Mouse (Mus musculus) left cerebral cortex, postnatal 10 days (tissue): ENCODE data around the gene Dlg2. TPM values are rescaled to one million over a fixed set of nuclear protein-coding genes. Genes with fewer than 3 reads are reported as not detected.

Source experiments
- DNase-seq, 2 experiments: peaks; one replicate each; pipeline ENCODE4 v3.0.0; 2021 to 2022; ENCODE audit warnings: low spot score in 2 of 2, mixed read lengths in 1 of 2; ENCODE audit errors: extremely low spot score in 1 of 2
- intact Hi-C: fragments of 180-260 bp; cut with DNase I; formaldehyde crosslinking; loops from one replicate; pipeline ENCODE4 v1.15.1; 2025
- total RNA-seq, 2 experiments: library from RNA; stranded (reverse); gene quantifications; 2 replicates each; pipeline ENCODE4 v1.2.3; 2021

The Dlg2 gene
- total RNA-seq, 2 experiments from 2014 or later: 426 to 445 TPM

GRCm38 (mm10) chr7:91893991-91894390, 1417.5 kb downstream of the Dlg2 start:
- peak in 1 of 2 experiments; percentile 13 for DNase-seq
- intact Hi-C loops: no loop called here

DNA sequence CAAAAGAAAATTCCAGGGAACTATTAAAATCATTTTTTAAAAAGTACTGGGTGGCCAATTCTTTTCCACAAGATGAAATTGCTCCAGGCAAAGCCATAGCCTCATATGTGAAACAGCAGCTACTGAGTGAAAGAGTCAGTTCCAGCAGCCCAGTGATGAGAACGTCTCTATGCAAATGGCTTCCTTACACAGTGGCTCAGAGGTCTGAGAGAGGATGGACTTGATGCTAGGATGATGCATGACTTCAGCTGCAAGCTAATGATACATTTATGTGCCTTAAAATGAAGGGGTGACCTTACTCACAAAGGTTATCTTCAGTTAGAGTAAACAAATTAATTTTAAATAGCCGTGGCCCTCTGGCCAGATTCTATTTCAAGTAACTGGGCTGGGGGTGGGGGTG, 1420.5 kb downstream of the Dlg2 start:
- DNase-seq: no peak

GRCm38 (mm10) chr7:91897509-91897908, 1421.0 kb downstream of the Dlg2 start:
- intact Hi-C loops: no loop called here

More for the DNA sequence above, 1420.5 kb downstream of the Dlg2 start:
- intact Hi-C loops: no loop called here

DNA sequence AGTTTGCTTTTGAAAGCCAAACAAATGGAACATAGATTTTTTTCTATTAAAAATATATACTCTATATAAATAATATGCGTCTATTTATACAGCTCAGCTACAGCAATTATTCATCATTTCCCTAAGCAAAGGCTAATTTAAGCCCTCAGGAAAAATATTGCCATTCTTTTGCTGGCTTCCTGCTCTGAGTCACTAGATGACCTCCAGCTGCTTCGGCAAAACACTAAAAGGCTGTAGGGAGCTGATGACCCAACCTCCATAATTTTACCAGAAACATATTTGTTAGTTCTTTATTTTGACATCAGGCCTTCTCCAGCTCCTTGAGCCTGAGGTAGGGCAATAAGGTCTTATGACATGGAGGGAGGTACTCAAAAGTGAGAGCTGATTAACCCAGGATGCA, 1426.0 kb downstream of the Dlg2 start:
- no peak for DNase-seq
- intact Hi-C loops: no loop called here

More at GRCm38 (mm10) chr7:91897509-91897908, 1421.0 kb downstream of the Dlg2 start:
- no peak for DNase-seq

DNA sequence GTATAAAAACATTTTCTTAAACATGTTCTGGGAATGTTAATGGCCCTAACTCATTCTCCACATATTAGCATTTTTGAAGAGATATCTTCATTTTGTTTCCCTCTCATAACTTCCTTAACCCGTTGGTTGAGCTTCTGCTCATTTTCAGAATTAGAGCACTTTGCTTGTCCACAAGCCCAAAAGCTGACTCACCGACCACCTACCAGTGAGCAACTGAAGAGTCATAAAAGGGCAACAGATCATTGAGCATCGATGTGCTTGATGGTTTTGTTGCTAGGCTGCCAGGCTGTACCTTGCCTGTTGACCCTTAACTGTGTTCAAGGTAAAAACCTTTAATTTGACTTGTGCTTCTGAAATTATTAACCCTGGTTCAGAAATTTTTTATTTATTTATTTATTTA, 1440.3 kb downstream of the Dlg2 start:
- no peak for DNase-seq
- intact Hi-C loops: no loop called here

DNA sequence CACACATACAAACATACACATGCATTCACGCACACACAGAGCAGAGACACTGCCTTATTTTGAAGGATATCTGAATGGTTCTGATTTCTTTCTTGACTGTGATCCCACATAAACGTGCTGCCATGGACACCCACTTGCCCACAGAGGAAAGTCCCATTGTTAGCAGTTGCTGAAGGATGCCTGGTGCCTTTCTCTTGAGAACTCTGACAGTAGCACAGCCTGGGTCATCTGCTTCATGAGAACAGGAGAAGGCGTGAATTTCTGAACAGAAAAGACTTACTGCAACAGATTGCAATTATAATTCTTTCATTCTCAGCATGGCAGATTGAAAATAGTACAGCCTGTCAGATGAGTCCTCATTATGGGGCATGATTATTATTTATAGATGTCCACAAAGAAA, 1442.6 kb downstream of the Dlg2 start:
- DNase-seq: no peak
- intact Hi-C loops: no loop called here

- no peak for DNase-seq
- intact Hi-C loops: no loop called here
Measured at GRCm38 (mm10) chr7:91919738-91920137, 1443.3 kb downstream of the Dlg2 start.

- intact Hi-C loops: no loop called here
- peak; percentile 36 for DNase-seq
Measured at GRCm38 (mm10) chr7:91934881-91935597, 1458.6 kb downstream of the Dlg2 start.

- no peak for DNase-seq
- intact Hi-C loops: no loop called here
Measured at GRCm38 (mm10) chr7:91936193-91936592, 1459.7 kb downstream of the Dlg2 start.

GRCm38 (mm10) chr7:91943224-91943623, 1466.8 kb downstream of the Dlg2 start:
- intact Hi-C loops: no loop called here

DNA sequence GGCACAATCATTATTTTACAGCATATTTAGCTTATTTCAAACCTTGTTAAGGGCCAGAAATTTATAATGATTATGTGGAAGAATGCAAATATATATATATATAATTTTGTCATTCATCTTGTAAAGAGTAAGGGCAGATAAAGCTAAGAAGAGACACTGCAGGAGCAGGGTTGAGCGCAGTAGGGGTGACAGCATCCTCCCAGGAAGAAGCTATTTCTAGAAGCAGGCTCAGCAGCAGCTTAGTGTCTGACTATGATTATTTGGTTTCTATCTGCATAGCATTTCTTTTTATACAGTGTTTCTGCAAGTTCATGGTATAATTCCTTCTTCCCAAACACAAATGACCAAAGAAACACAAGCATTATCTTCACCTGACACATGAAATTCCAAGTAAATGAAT, 1479.1 kb downstream of the Dlg2 start:
- intact Hi-C loops: no loop called here

More at GRCm38 (mm10) chr7:91943224-91943623, 1466.8 kb downstream of the Dlg2 start:
- no peak for DNase-seq

DNA sequence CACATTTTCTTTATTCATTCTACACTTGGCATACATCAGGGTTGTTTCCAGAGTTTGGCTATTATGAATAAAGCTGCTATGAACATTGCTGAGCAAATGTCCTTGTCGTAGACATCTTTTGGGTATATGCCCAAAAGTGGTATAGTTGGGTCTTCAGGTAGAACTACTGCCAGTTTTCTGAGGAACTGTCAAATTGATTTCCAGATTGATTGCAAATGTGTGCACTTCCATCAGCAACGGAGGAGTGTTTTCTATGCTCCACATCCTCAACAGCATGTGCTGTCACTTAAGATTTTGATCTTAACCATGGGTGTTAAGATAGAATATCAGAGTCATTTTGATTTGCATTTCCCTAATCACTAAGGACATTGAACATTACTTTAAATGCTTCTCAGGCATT, 1486.5 kb downstream of the Dlg2 start:
- DNase-seq: no peak
- intact Hi-C loops: no loop called here

More for the DNA sequence above, 1479.1 kb downstream of the Dlg2 start:
- DNase-seq: no peak

GRCm38 (mm10) chr7:91972970-91973369, 1496.5 kb downstream of the Dlg2 start:
- no peak for DNase-seq
- intact Hi-C loops: no loop called here

- intact Hi-C loops: no loop called here
- DNase-seq: no peak
Measured at GRCm38 (mm10) chr7:92003769-92004455, 1527.4 kb downstream of the Dlg2 start.

DNA sequence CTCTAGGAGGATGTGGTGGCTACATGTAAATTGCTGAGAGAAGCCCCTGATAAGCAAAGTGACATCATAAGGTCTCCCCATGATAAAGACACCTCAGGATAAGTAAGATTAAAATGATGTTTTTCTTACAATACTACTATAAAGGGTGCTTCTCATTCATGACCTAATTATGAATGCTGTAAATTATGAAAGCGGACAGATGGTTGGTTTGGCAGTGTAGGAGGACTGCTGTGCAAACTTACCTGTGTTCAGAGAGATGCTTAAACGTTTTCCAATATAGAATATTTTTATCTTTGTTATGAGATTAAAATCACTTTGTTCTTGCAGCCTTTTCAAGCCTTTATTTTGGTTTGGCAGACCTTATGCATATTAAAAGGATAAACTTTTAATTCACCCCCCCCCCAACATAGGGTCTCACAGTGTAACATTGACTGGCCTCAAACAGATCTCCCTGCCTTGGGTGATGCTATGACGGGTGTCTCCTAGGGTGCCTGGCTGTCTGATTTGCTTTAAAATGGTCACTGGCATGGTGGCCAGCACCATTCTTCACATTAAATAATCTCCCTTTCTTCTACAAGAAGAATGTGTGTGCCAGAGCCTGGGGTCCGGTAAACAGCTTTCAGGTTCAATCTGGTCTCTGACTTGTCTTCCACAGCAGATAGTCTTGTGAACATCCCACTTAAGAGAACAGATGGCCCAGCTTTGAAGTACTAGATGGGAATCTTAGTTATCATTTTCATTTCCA, 1529.4 kb downstream of the Dlg2 start:
- no peak for DNase-seq
- intact Hi-C loops: no loop called here

DNA sequence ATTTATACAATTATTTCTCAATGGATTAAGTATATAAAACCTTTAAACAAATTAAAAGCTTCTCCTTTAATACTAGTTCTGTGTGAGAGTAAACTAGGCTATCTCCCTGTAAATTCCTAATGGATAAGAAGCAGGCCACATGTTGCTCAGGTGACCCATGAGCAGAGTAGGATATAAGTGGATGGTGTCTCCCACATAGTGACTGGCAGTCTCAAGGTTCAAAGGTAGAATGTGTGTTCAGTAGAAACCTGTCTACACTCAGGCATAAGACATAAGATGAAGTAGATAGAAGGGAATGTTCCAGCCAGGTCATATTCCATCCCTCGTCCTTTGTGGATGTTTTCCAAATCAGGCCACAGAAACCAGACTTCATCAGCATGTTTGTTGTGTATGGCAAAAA, 1532.2 kb downstream of the Dlg2 start:
- intact Hi-C loops: no loop called here
- DNase-seq: no peak

DNA sequence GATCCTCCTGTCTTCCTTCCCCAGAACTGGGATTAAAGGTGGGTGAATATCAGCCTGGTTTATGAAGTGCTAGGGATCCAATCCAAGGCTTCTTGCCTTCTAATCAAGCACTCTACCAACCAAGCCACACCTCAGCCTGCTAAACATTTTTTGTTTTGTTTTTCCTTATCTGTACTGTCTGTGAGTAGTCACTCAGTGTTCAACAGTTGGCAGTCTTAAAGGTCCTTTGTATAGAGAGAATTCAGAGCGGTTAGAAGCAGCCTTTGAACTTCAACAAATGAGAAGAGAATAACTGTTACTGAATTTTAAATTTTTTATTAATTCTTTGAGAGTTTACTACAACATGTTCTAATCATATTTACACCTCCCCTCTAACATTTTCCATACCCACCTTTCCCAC, 1548.5 kb downstream of the Dlg2 start:
- intact Hi-C loops: no loop called here
- DNase-seq: no peak

GRCm38 (mm10) chr7:92025465-92026056, 1549.1 kb downstream of the Dlg2 start:
- intact Hi-C loops: no loop called here
- no peak for DNase-seq

GRCm38 (mm10) chr7:92027049-92027448, 1550.6 kb downstream of the Dlg2 start:
- peak; percentile 20 to 63 for DNase-seq
- intact Hi-C loops: loop anchor here (1.0 kb wide), 1 partner anchor 570 kb away; no protein-coding TSS in a partner anchor
